Mouse (Mus musculus): Measurements from ENCODE around the gene Gba. TPM values are rescaled to one million over a fixed set of nuclear protein-coding genes. Genes with fewer than 3 reads are reported as not detected.
A peak's percentile ranks its signal among the peaks of the same experiment; 100 is the strongest.

The Gba gene
- polyA plus RNA-seq, 1 experiment from 2014 or later = 37.1 TPM

GRCm38 (mm10) chr3:89243609-89244008 is 40.9 kb downstream of the Gba start:
- Histone ChIP-seq H3K27ac (ENCODE audit: poor library complexity, severe bottlenecking) (no peak overlapping the region), H3K36me3 (peaks cover 13% of the 10 kb centered on the region), H3K9ac (0 out of 2 replicates have a peak overlapping the region, but pooled peaks have one; percentile 10), H3K4me3 (0 out of 2 replicates have a peak overlapping the region, but pooled peaks have one; percentile 4), H3K4me1 (replicated peaks) (peaks cover 32% of the 10 kb centered on the region), H3K9me3 (replicated peaks) (no peaks in the 10 kb centered on the region), H3K27me3 (replicated peaks) (peaks cover 30% of the 10 kb centered on the region), H3K4me2 (peak overlapping the region; percentile 81)
- no peak for ATAC-seq (ENCODE audit: insufficient number of reproducible peaks, low FRiP score)
- WGBS = 11% methylated on average over 14 of the region's 14 CpGs

- Histone ChIP-seq H3K4me3 (peak overlapping the region; percentile 85), H3K36me3 (peaks cover 16% of the 10 kb centered on the region), H3K9me3 (replicated peaks) (no peaks in the 10 kb centered on the region), H3K27ac (ENCODE audit: poor library complexity, severe bottlenecking) (no peak overlapping the region), H3K9ac (peak overlapping the region; percentile 55; the same call in 1 of the 2 replicates), H3K4me2 (peak overlapping the region; percentile 81), H3K4me1 (replicated peaks) (peaks cover 32% of the 10 kb centered on the region), H3K27me3 (replicated peaks) (peaks cover 30% of the 10 kb centered on the region)
- WGBS = 12% methylated on average over 25 of the region's 25 CpGs
- 0 out of 2 replicates have a peak, but pooled peaks have one; percentile 12 for ATAC-seq (ENCODE audit: insufficient number of reproducible peaks, low FRiP score)
These were observed 41.6 kb downstream of the Gba start for GRCm38 (mm10) chr3:89244158-89244981.

- Histone ChIP-seq H3K36me3 (peaks cover 21% of the 10 kb centered on the region), H3K4me1 (replicated peaks) (peaks cover 32% of the 10 kb centered on the region), H3K9ac (peak overlapping the region; percentile 55; the same call in 1 of the 2 replicates), H3K9me3 (replicated peaks) (no peaks in the 10 kb centered on the region), H3K4me2 (peak overlapping the region; percentile 81), H3K27ac (ENCODE audit: poor library complexity, severe bottlenecking) (no peak overlapping the region), H3K27me3 (replicated peaks) (peaks cover 26% of the 10 kb centered on the region), H3K4me3 (peak overlapping the region; percentile 85)
- whole genome bisulfite sequencing = under 1% methylated on average over 25 of the region's 26 CpGs
- 0 out of 2 replicates have a peak, but pooled peaks have one; percentile 7 for ATAC-seq (ENCODE audit: insufficient number of reproducible peaks, low FRiP score)
These were observed 42.4 kb downstream of the Gba start for GRCm38 (mm10) chr3:89244982-89245687.

- no peaks in the 10 kb centered on the region for H3K9me3 ChIP-seq (replicated peaks)
- H3K36me3 ChIP-seq = peaks cover 21% of the 10 kb centered on the region
- peak within 1 kb of the TSS; percentile 90 for H3K9ac ChIP-seq
- 0 out of 2 replicates have a peak, but pooled peaks have one; percentile 12 for ATAC-seq (ENCODE audit: insufficient number of reproducible peaks, low FRiP score)
- peaks cover 26% of the 10 kb centered on the region for H3K27me3 ChIP-seq (replicated peaks)
- peak within 1 kb of the TSS; percentile 81 for H3K4me2 ChIP-seq
- peak within 1 kb of the TSS; percentile 85 for H3K4me3 ChIP-seq
- peaks cover 34% of the 10 kb centered on the region for H3K4me1 ChIP-seq (replicated peaks)
- H3K27ac ChIP-seq (ENCODE audit: poor library complexity, severe bottlenecking) = peak within 1 kb of the TSS; percentile 77
- 3% methylated on average over 20 of the region's 20 CpGs for WGBS
These were observed 43.0 kb downstream of the Gba start, which contains the start of gene Krtcap2 for GRCm38 (mm10) chr3:89245688-89246171. TSS of gene Krtcap2 (plus strand) at chr3:89245966.

GRCm38 (mm10) chr3:89246261-89247100 is 43.8 kb downstream of the Gba start, which contains the start of gene Trim46:
TSS of gene Trim46 (minus strand) at chr3:89246309.
- H3K9ac ChIP-seq = peak within 1 kb of the TSS; percentile 90
- peak within 1 kb of the TSS; percentile 85 for H3K4me3 ChIP-seq
- peak within 1 kb of the TSS; percentile 81 for H3K4me2 ChIP-seq
- peaks cover 41% of the 10 kb centered on the region for H3K4me1 ChIP-seq (replicated peaks)
- H3K36me3 ChIP-seq = peaks cover 21% of the 10 kb centered on the region
- H3K27me3 ChIP-seq (replicated peaks) = peaks cover 26% of the 10 kb centered on the region
- peak; percentile 54 for ATAC-seq (ENCODE audit: insufficient number of reproducible peaks, low FRiP score)
- H3K27ac ChIP-seq (ENCODE audit: poor library complexity, severe bottlenecking) = peak within 1 kb of the TSS; percentile 77
- WGBS = under 1% methylated on average over 42 of the region's 42 CpGs
- no peaks in the 10 kb centered on the region for H3K9me3 ChIP-seq (replicated peaks)

GRCm38 (mm10) chr3:89247466-89247865 is 44.7 kb downstream of the Gba start:
- no peaks in the 10 kb centered on the region for H3K9me3 ChIP-seq (replicated peaks)
- H3K4me1 ChIP-seq (replicated peaks) = peaks cover 50% of the 10 kb centered on the region
- peaks cover 28% of the 10 kb centered on the region for H3K27me3 ChIP-seq (replicated peaks)
- WGBS = 74% methylated on average over 4 of the region's 4 CpGs
- H3K9ac ChIP-seq = 0 out of 2 replicates have a peak overlapping the region, but pooled peaks have one; percentile 32
- H3K4me3 ChIP-seq = peak overlapping the region; percentile 85
- H3K4me2 ChIP-seq = peak overlapping the region; percentile 81
- peaks cover 21% of the 10 kb centered on the region for H3K36me3 ChIP-seq
- H3K27ac ChIP-seq (ENCODE audit: poor library complexity, severe bottlenecking) = no peak overlapping the region
- no peak for ATAC-seq (ENCODE audit: insufficient number of reproducible peaks, low FRiP score)

GRCm38 (mm10) chr3:89250435-89251040 is 47.8 kb downstream of the Gba start:
- no peaks in the 10 kb centered on the region for H3K9me3 ChIP-seq (replicated peaks)
- ATAC-seq (ENCODE audit: insufficient number of reproducible peaks, low FRiP score) = no peak
- H3K36me3 ChIP-seq = peaks cover 21% of the 10 kb centered on the region
- 0 out of 2 replicates have a peak overlapping the region, but pooled peaks have one; percentile 55 for H3K4me2 ChIP-seq
- 20% methylated on average over 7 of the region's 7 CpGs for WGBS
- no peak overlapping the region for H3K4me3 ChIP-seq
- H3K27ac ChIP-seq (ENCODE audit: poor library complexity, severe bottlenecking) = no peak overlapping the region
- H3K9ac ChIP-seq = no peak overlapping the region
- H3K27me3 ChIP-seq (replicated peaks) = peaks cover 8% of the 10 kb centered on the region
- peaks cover 34% of the 10 kb centered on the region for H3K4me1 ChIP-seq (replicated peaks)

- peak overlapping the region; percentile 55 for H3K4me2 ChIP-seq
- peaks cover 21% of the 10 kb centered on the region for H3K36me3 ChIP-seq
- H3K4me1 ChIP-seq (replicated peaks) = peaks cover 28% of the 10 kb centered on the region
- H3K27ac ChIP-seq (ENCODE audit: poor library complexity, severe bottlenecking) = 0 out of 2 replicates have a peak overlapping the region, but pooled peaks have one; percentile 4
- H3K27me3 ChIP-seq (replicated peaks) = peaks cover 6% of the 10 kb centered on the region; the same call in 1 of the 2 replicates
- ATAC-seq (ENCODE audit: insufficient number of reproducible peaks, low FRiP score) = peak; percentile 70
- peak overlapping the region; percentile 10; the same call in 1 of the 2 replicates for H3K4me3 ChIP-seq
- H3K9me3 ChIP-seq (replicated peaks) = no peaks in the 10 kb centered on the region
- peak overlapping the region; percentile 15; the same call in 1 of the 2 replicates for H3K9ac ChIP-seq
- 5% methylated on average over 17 of the region's 17 CpGs for WGBS
These were observed 48.7 kb downstream of the Gba start for GRCm38 (mm10) chr3:89251365-89251895.

- no peak overlapping the region for H3K4me3 ChIP-seq
- H3K27me3 ChIP-seq (replicated peaks) = peaks cover 6% of the 10 kb centered on the region; the same call in 1 of the 2 replicates
- no peak overlapping the region for H3K9ac ChIP-seq
- H3K36me3 ChIP-seq = no peaks in the 10 kb centered on the region
- H3K27ac ChIP-seq (ENCODE audit: poor library complexity, severe bottlenecking) = no peak overlapping the region
- no peak overlapping the region for H3K4me2 ChIP-seq
- ATAC-seq (ENCODE audit: insufficient number of reproducible peaks, low FRiP score) = no peak
- H3K9me3 ChIP-seq (replicated peaks) = no peaks in the 10 kb centered on the region
- peaks cover 18% of the 10 kb centered on the region for H3K4me1 ChIP-seq (replicated peaks)
- 78% methylated on average over 5 of the region's 5 CpGs for WGBS
These were observed 52.3 kb downstream of the Gba start for GRCm38 (mm10) chr3:89254994-89255393.
